Mouse (Mus musculus): ENCODE measurements around the gene Gm973.

The Gm973 gene

DNA sequence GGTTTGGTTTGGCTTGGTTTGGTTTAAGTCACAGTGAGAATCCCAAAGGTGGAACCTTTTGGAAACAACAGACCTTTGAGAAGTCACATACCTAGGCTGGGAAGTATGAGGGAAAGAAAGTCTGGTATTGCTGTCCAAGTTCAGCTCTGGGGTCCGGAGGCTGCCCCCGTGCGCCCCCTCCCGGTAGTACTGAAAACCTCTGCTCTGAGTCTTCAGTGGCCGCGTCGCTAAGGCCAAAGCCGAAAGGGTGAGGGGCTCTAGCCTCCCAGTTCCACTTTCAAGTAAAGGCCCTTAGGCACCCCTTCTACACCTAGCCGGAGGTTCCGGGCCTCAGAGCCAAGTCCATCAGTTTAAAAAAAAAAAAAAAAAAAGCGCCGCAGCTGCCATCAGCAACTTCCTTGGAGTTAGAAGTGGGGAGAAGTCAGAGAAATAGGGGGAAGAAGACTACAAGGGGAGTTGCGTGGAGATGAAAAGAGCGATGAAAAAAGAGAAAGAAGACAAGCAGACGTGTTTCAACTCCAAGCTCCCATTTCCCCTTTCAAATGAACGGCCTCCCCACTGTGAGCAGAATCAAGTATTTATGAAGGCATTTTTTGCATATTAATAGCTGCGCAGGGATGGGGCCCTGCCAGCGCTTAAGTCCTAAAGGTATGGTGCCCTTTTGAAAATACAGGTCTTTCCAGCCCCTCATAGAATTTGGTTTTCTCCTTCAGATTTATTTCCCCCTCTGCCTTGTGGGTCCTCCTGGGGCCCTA is 68.8 kb downstream of the Gm973 start:
- DNase-seq (ENCODE audit: low read depth, low spot score): no peak

DNA sequence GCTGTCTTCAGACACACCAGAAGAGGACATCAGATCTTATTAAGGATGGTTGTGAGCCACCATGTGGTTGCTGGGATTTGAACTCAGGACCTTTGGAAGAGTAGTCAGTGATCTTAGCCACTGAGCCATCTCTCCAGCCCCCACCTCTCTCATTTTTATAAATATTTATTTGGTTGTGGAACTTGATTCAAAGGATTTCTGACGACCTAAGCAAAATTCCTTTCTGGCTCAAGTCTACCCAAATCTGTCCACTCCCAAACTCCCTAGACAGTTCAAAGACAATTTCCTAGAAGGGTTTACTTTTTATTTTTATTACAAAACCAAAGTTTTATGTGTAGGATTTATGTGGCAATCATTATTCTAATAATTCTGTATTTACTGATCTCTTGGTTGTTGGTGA is 73.2 kb downstream of the Gm973 start:
- DNase-seq (ENCODE audit: low read depth, low spot score): no peak

DNA sequence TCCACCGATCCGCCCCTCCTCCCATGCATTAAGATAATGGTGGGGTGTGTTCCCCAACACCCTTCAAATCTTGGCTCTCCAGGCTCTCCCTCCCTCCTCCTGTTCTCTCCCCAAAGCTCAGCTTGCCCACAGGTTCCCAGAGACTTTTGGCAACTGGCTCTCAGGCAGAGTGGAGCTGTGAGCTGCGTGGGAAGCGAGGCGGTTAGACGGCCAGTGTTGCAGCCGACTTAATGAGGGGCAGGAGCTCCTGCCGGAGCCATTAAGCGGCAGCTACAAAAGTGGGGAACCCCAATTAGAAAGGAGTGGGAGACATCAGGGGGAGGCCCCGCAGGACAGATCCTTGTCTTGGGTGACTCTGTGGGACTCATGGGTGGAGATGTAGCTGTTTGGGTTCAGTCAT is 76.3 kb downstream of the Gm973 start:
- DNase-seq (ENCODE audit: low read depth, low spot score): no peak

DNA sequence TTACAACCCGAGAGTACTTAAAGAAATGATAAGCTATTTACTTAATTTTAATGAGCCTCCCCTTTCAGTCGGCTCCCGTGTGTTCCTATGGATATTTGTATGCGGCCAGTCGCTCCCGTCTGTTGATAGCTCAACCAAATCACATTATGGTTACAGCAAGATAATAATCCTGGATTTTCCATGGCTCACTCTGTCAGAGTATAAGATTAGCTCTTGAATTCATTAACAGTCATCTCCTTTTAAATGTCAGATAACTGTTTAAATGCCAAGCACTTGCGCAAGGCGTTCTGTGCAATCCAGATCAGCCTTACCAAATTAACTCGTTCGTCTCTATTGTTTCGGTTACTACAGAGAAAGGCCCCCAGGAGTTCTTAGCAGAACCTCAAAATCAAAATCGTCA is 76.8 kb downstream of the Gm973 start:
- DNase-seq (ENCODE audit: low read depth, low spot score): no peak

DNA sequence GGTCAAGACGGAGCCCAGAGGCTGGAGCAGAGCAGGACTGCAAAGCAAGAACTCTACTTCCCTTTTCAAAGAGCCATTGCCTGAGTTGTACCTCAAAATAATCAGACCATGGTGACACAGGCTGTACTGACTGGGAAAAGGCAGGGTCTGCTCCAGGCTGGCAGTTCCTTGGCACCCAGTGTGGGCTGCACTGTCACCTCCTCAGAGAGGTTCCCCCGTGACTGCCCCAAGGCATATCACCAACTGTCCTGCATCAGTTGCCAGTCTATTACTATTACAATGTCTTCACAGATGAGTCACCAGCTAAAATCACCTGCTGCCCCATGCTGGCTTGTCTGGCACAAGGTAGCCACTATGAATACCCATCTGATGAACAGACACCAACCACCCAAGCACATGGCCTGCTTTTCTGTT is 77.6 kb downstream of the Gm973 start:
- no peak for DNase-seq (ENCODE audit: low read depth, low spot score)

DNA sequence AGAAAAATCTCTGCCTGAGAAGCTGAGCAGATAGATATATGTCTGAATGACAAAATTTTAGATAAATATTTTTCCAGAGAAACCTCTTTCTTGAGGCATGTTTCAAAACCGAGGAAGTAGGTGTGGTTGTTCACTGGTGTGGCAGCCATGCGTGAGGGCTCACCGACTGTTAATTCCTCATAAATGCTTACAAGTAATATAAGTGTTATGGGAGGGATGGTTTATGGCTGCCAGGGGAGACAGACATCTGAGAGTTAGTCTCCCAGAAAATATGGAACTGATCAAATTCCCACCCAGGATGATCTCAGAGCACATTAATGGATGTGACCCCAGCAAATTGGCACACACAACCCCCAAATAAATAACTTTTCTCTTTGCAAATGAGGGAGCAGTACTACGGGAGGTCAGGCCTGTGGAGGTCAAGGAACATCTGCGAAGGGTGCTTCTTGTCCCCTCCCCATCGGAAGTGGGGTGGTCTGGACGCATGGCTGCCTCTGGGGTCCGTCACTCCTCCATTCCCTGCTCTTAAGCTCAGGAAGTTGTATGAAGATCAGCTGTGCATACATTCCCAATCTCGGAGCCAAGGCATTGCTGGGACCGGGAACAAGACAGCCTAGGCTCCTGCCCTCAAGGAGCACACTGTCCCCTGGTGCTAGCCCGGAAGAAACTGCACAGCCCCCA is 78.7 kb downstream of the Gm973 start:
- DNase-seq (ENCODE audit: low read depth, low spot score): no peak

DNA sequence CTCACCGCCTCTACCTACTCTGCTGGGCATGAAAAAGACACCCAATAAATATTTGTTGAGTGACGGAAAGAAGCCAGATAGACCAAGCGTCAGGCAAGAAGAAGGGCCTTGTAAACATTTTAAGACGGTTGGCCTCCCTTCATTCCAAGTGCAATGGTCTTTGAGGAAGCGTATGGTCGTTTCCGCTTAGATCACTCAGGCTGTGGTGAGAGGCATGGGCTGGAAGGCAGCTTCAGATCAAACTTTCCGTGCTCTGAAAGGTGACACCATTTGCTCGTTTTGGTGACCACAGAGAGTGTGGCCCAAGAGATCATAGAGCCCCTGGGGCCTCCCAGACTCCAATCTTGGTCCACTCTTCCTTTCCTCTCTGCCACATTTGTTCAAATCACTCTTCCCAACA is 79.5 kb downstream of the Gm973 start:
- no peak for DNase-seq (ENCODE audit: low read depth, low spot score)

DNA sequence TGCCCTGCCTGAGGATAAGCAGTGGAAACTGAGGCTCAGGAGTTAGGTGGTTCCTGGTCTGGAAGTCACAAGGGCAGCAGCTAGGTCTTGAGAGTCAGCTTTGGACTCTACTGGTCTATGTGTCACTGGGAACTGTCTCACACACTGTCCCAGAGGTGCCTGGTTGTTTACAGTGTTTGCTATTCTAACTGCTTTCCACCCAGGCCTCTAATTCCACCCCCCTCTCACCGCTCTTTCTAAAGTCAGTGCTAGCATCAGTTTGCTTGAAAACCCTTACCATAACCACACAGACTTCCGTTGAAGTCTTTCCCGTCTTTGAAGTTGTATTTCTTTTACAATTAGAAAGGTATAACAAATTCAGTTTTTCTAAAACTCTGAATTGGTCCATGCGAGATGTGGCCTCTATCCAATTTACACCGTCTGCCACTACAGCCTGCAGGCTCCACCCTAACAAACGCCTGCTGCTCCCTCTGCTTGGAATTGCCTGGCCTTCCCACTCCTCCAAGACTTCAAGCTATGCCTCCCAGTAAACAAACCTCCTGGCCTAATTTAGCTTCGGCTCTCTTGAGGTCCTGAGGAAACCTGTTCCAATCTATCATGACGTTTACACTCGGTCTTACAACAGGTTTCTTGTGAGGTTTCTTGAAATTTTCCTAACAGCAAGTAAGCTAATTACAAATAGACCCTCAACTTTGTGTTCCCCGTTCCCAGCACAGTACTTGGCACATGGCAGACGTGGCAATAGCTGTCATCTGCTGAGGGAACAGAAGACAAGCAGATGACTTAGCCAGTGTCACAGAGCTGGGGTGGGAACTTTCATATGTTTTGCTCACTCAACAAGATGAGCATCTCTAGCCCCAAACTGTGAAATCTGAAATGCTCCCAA is 86.7 kb downstream of the Gm973 start:
- no peak for DNase-seq (ENCODE audit: low read depth, low spot score)

DNA sequence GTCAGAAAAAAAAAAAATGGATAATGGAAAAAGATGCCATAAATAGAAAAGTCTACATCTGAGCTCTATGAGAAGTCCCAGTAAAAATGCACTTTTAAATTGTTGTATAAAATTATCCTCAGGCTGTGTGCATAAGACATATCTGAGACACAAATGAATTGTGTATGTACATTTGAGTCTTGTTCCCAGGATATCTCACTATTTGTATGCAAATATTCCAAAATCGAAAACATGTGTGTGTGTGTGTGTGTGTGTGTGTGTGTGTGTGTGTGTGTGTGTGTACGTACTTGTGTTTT is 87.3 kb downstream of the Gm973 start:
- no peak for DNase-seq (ENCODE audit: low read depth, low spot score)

DNA sequence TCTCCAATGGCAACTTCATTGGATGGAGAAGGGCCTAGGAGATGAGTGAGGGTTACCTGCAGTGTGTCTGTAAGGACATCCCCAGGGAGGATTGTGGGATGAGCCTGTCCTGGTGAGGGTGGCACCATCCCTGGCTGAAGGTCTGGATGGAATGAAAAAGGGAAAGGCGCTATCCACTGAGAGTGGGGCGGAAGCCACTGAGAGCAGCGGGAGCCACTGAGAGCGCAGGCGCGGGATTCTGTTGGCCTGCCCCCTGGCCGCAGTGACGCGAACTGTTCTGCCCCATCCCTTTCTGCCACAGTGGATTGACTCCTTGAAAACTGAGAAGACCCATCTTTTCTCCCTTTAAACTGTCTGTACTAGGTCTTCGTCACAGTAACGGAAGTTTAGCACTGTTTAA is 87.8 kb downstream of the Gm973 start:
- no peak for DNase-seq (ENCODE audit: low read depth, low spot score)

DNA sequence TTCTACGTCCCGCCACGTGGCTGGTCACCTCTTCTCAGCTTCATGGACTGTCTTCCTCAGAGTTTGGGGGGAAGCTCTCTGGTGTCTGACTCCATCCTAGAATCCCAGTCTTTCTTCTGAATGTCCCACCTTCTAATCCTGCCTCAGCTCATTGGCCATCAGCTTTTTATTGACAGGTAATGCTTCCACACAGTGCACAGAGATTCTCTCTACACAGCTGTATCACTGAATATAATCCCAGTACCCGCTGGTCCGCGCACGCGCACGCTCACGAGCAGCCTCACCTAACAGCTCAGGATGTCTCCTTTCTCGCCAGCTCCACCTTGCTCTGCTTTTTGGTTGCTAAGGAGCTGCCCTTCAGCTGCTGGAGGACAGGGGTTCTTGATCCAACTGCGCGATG is 90.4 kb downstream of the Gm973 start:
- no peak for DNase-seq (ENCODE audit: low read depth, low spot score)

DNA sequence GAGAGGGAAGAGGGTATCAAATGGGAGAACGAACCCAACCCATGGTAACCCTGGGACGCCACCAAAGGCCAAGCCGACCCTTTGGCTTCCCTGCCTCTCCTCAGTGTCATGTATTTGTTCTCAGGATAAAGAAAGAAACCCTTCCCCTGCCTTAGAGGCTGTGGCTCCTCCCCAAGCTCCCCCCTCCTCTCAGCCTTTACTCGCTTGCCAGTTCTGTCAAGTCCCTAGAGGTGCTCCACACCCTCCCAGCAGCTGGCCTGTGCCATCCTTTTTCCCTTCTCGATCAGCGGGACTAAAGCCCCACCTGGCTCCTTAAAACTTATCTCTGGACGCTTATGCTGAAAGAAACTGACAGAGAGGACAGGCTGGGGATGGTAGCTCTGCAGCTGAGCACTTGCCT is 91.0 kb downstream of the Gm973 start:
- no peak for DNase-seq (ENCODE audit: low read depth, low spot score)

DNA sequence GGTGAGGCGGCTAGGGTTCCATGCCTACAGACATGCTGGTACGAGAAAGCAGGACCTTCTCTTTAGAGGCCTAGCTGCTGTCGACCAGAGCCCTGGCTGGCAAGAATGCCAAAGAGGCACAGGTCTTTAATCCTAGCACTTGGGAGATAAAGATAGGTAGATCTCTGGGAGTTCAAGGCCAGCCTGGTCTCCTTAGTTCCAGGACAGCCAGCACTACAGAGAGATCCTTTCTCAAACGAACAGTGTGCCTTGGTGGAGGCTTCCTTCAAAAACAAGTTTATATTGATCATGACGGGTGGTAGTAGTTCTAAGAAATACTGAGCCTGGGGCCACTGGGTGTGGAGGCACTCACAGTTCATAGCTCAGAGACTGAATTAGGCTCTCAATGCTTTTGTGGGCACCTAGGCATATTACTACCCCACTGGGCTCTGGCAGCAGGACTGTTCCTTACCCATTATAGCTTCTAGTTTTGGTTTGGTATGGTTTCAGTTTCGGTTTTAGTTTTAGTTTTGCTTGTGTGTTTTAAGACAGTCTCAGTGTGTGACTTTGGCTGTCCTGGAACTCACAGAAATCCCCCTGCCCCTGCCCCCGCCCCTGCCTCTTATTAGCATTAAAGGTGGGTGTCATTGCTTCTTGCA is 92.2 kb downstream of the Gm973 start:
- no peak for DNase-seq (ENCODE audit: low read depth, low spot score)

DNA sequence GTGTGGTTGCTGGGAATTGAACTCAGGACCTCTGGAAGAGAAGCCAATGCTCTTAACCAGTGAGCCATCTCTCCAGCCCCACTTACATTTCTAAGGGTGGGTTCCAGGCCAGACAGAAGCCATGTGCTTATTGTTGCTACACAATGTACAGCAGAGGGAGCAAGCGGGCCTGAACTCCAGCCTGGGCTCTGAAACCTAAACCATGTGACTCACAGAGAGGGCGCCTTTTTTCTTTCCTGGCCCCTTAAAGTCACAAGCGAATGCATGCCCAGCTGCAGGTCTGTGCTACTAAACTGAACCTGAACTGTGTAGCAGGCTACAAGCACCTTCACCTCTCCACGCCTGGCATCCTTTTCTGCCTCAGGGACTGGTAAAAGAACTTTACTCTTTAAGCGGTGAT is 92.9 kb downstream of the Gm973 start:
- no peak for DNase-seq (ENCODE audit: low read depth, low spot score)

DNA sequence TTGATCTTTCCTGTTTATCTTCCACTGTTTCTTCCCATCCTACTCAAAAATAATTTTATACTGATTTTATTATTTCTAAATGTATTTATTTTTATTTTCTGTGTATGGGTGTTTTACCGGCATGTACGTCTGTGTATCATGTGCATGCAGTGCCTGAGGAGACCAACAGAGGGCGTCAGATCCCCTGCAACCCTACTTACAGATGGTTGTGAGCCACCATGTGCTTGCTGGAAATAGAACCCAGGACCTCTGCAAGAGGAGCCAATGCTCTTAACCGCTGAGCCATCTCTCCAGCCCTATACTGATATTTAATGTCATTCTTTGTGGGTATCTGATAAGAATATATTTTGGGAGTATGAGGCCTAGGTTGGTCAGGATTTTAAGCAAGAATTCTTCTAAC is 93.4 kb downstream of the Gm973 start:
- DNase-seq (ENCODE audit: low read depth, low spot score): no peak

DNA sequence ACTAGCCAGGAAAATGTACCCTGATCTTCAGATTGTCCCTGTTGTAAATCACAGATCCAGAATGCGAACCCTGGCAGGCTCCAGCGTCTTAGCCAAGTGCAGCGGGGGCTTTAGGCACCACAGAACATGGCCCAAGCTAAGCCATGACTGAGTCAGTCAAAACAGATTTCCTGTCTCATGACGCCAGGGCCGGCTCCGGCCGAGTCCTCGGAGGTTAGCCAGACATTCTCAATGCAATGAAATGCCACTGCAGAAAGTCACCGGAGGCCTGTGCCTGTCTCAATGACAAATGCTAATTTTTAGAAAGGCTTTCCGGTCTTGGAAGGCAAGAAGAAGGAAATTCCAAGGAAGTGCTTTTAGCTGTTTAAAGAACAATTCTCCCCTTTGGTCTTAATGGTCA is 93.8 kb downstream of the Gm973 start:
- DNase-seq (ENCODE audit: low read depth, low spot score): no peak

DNA sequence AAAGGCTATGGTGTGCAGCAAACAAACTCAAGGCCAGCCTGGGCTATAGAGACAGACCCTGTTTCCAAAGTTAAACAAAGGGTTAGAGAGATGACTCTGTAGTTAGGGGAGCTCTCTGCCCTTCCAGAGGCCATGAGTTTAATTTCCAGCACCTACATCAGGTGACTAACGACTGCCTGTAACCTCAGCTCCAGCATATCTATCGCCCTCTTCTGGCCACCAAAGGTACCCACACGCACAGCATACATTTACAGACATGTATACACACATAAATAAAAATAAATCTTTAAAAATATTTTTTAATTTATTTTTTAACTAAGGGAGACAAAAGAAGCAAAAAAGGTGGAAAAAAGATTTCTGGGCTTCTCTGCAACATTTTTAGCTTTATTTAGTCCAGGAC is 94.9 kb downstream of the Gm973 start:
- no peak for DNase-seq (ENCODE audit: low read depth, low spot score)

DNA sequence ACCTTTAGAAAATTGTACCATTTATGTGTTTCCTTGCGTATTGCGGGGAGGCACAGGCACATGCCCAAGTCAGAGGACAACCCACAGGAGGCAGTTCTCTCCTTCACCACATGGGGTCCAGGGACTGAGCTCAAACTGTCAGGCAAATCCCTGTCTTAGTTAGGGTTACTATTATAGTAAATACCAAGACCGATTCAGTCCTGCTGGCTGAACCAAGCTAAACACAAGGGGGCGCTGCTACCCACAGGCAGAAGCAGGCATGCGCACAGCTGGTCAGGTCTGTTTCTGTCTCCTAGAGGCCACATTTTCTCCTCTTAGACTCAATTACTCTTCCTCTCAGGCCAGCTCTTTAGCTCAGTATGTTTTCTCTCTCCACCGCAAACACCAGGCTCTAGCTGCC is 97.7 kb downstream of the Gm973 start:
- DNase-seq (ENCODE audit: low read depth, low spot score): no peak

DNA sequence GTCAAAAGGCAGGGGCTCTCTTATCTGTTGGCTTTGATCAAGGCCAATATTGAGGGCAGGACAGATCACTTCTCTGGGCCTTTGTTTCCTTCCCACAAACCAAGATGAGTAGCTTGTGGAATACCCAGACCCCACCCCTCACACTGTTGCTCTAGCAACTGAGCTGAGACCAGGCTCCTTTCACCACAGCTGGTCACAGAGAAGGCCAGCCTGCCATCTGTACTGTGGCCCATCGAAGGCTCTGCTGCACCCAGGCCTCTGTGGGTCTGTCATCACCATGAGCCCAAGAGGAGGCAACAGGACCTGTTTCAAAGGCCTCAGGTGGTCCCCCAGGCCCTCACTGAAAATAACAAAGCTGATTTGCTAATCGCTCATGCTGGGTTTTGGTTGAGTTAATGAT is 99.0 kb downstream of the Gm973 start:
- DNase-seq (ENCODE audit: low read depth, low spot score): no peak

DNA sequence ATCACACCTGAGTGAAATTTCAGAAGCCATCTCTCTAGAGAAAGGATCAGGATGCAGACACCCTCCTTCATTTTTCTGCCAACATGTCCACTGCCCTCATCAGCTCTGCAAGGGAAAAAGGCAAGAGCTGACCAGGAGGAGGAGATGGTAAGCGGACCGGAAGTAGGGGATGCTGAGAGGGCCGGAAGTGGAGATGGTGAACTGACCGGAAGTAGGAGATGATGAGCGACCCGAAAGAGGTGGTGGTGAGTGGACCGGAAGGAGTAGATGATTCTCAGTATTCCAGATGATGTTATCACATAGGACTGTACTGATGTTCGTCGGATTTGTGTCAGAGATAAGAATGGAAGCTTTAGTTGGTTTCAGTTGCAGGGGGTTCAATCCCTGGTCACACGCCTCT is 103.1 kb downstream of the Gm973 start:
- DNase-seq (ENCODE audit: low read depth, low spot score): no peak

DNA sequence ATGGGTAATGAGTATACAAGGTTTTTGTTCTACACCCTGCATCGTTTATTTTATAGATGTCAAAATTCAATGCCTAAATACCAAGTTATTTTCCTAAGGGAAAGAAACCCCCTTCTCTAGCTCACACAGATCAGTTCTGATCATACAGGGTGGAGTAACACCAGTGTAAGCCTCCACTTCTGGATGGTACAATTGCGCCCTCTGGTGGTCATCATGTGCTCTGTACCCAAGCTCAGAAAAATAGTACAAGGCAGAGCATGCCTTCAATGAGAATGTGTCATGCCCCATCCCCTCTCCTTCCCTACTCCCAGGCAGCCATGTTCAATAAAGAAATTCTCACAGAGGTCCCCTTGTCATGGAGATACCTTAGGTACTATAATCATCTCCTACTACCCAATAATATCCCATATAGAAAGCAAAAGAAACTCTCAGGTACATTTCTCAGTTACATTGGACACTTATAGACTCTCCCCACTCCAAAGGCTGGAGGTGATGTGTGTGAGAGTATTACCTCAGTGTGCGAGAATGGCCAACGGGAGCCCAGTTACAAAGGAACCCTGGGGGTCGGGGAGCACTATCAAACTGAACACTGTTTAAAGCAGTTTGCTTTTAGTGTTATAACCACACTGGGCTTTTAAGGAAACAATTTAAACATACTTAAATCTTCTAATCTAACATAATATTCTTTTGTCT is 107.4 kb downstream of the Gm973 start:
- peak; percentile 76 for DNase-seq (ENCODE audit: low read depth, low spot score)

DNA sequence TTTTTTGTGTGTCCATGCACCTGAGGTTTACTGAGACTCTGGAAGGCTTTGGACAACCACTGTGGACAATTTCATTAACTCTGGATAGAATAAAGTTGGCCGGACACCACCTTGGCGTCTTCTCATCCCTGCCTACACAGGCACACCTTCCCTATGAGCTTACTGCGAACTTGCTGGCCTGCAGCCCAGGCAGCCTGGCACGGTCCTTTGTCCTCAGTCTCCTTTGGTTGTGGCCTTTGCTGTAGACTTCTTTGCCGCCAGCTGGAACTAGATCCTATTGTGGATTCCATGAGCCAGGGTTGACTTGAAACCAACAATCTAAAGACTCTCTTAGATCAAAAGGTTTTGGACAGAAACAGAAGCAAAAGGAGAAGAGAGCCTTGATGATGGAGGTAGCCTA is 109.3 kb downstream of the Gm973 start:
- DNase-seq (ENCODE audit: low read depth, low spot score): no peak

Data from retina, postnatal 7 days (tissue).